Mouse (Mus musculus) lung, adult 2 months (tissue): ENCODE results near the gene Ift43. TPM values are rescaled to one million over a fixed set of nuclear protein-coding genes. Genes with fewer than 3 reads are reported as not detected.

Experiments used
- DNase-seq: peaks from one replicate; pipeline ENCODE4 v3.0.0; 2022
- H3K4me1 ChIP-seq: fragments of 200-500 bp; 2 replicates; pipeline ENCODE4 v1.6.1; 2011; ENCODE audit warnings: low read length; ENCODE audit not compliant: control insufficient read depth, insufficient read depth
- H3K4me3 ChIP-seq: fragments of 200-500 bp; replicated peaks from 2 replicates; pipeline ENCODE3; 2011; ENCODE audit warnings: low read depth, mild to moderate bottlenecking, control low read depth, low read length; ENCODE audit errors: extremely low read depth
- CTCF ChIP-seq: fragments of 200-500 bp; IDR thresholded peaks from 2 replicates; pipeline ENCODE4 v1.5.1; 2011; ENCODE audit warnings: mild to moderate bottlenecking, low read length, control low read depth; ENCODE audit not compliant: insufficient read depth
- POLR2A ChIP-seq: fragments of 200-500 bp; IDR thresholded peaks from 2 replicates; pipeline ENCODE4 v1.6.1; 2011; ENCODE audit warnings: low read depth, mild to moderate bottlenecking, control low read depth, low read length, borderline replicate concordance; ENCODE audit errors: extremely low read depth
- whole genome bisulfite sequencing: fragments of 180-500 bp; shearing (Covaris S2); methylation state at CpG from one replicate; pipeline ENCODE4 v1.1.7; 2018; 5-methylcytosine and 5-hydroxymethylcytosine counted together
- polyA plus RNA-seq: library from polyadenylated mRNA; depleted of rRNA; stranded (reverse); fragments of >200 nt; gene quantifications from 2 replicates; pipeline ENCODE4 v1.2.3, GENCODE M21; 2012; rRNA removed

The Ift43 gene
- polyA plus RNA-seq, 1 experiment: 49.6 TPM

GRCm38 (mm10) chr12:86203443-86204057 lies 121.2 kb downstream of the Ift43 start:
- Histone ChIP-seq H3K4me3 (no peak overlapping the region), H3K4me1 (no peaks in the 10 kb centered on the region)
- DNase-seq: no peak
- TF ChIP-seq POLR2A (no peak), CTCF (no peak)
- WGBS: 26% methylated on average over 8 of the region's 8 CpGs

DNA sequence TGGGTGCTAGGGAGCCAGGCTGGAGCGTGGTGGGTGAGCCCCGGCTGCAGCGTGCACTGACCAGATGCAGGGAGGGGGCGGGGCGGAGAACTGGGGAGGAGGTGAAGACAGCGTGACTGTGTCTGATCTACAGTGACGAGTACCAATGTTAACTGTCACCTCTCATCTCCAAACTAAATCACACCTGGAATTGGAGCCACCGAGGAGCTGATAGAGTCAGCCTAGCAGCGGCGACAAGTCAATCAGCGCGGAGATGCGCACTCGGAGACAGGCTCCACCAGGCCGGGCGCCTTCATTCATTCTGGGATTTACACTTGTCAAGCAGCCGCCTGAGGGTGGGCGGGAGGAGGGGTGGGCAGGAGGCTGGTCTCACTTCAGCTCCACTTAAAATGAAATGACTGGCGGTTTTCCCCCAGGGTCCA lies 128.8 kb downstream of the Ift43 start:
- Histone ChIP-seq H3K4me1 (no peaks in the 10 kb centered on the region; the same call in 1 of the 2 replicates), H3K4me3 (no peak overlapping the region)
- WGBS: 3% methylated on average over 19 of the region's 19 CpGs
- TF ChIP-seq POLR2A (no peak), CTCF (no peak)
- no peak for DNase-seq

Other genes with a start within 250 kb of the Ift43 start
- 24.8 and 33.9 TPM in 2 replicates for gene Tgfb3, start 3.5 kb upstream of the Ift43 start, polyA plus RNA-seq
- 10.2 and 13.0 TPM in 2 replicates for gene Gpatch2l, start 159.3 kb downstream of the Ift43 start, polyA plus RNA-seq